Mouse (Mus musculus): ENCODE data around the gene 4930579G24Rik. TPM values are rescaled to one million over a fixed set of nuclear protein-coding genes. Genes with fewer than 3 reads are reported as not detected.

Gene 4930579G24Rik
- polyA plus RNA-seq, 1 experiment from 2014 or later, result 43.5 TPM

DNA sequence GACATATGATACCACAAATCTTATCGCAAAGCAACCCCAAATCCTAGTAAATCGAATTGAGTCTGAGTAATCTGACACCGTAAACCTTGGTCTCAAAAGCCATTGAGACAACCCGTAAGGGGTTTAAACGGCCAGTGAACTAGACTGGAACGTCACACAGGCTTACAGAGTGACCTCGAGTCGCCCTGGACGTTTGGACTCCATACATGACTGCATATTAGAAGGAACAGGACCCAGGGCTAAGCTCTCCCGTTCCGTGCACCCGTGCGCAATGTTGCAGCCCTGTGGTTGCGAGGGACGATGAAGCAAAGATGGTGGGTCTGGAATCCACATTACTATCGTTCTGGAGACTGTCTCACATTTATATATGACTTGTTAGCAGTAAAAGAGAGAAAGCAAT is 43.3 kb downstream of the 4930579G24Rik start:
- H3K9me3 ChIP-seq (replicated peaks; ENCODE audit: control insufficient read depth, low read length), result no peaks in the 10 kb centered on the region
- no peak overlapping the region for H3K4me3 ChIP-seq (ENCODE audit: low read depth, low read length)
- WGBS, result 69% methylated on average over 16 of the region's 16 CpGs
- H3K4me2 ChIP-seq (ENCODE audit: low read depth, low read length), result no peak overlapping the region
- H3K27me3 ChIP-seq (ENCODE audit: control insufficient read depth, insufficient read depth, low read length), result no peaks in the 10 kb centered on the region
- H3K9ac ChIP-seq (replicated peaks; ENCODE audit: low read length), result no peak overlapping the region
- H3K27ac ChIP-seq (replicated peaks; ENCODE audit: low read depth, low read length), result no peak overlapping the region
- ATAC-seq (replicated peaks; ENCODE audit: insufficient number of reproducible peaks, low FRiP score, low TSS enrichment, low read depth) (no peak), DNase-seq (ENCODE audit: low spot score) (peak; percentile 36)
- no peaks in the 10 kb centered on the region for H3K4me1 ChIP-seq (ENCODE audit: control insufficient read depth, insufficient read depth, low read length)
- H3K36me3 ChIP-seq (replicated peaks; ENCODE audit: control insufficient read depth, insufficient read depth, low read depth, low read length), result no peaks in the 10 kb centered on the region

DNA sequence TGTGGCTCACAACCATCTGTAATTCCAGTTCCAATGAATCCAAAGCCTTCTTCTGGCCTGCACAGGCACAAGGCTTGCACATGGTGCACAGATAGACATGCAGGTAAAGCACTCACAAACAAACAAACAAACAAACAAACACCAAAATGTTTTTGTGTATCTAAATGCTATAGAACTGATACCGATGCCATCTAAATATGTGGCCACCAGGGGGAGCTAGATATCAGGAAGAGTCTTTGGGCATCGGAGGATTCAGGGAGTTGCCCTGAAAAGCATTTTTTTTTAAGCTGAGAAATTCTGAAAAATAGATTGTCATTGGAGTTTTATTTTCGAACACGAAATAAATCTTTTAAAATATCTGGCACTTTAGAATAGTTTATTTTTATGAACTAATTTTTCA is 44.2 kb downstream of the 4930579G24Rik start:
- Histone ChIP-seq H3K27me3 (ENCODE audit: control insufficient read depth, insufficient read depth, low read length) (no peaks in the 10 kb centered on the region), H3K9me3 (replicated peaks; ENCODE audit: control insufficient read depth, low read length) (no peaks in the 10 kb centered on the region), H3K27ac (replicated peaks; ENCODE audit: low read depth, low read length) (no peak overlapping the region), H3K4me3 (ENCODE audit: low read depth, low read length) (no peak overlapping the region), H3K4me2 (ENCODE audit: low read depth, low read length) (no peak overlapping the region), H3K9ac (replicated peaks; ENCODE audit: low read length) (no peak overlapping the region), H3K4me1 (ENCODE audit: control insufficient read depth, insufficient read depth, low read length) (no peaks in the 10 kb centered on the region), H3K36me3 (replicated peaks; ENCODE audit: control insufficient read depth, insufficient read depth, low read depth, low read length) (no peaks in the 10 kb centered on the region)
- ATAC-seq (replicated peaks; ENCODE audit: insufficient number of reproducible peaks, low FRiP score, low TSS enrichment, low read depth), result no peak
- DNase-seq (ENCODE audit: low spot score), result peak; percentile 83
- whole genome bisulfite sequencing, result 18% methylated on average over 4 of the region's 4 CpGs

DNA sequence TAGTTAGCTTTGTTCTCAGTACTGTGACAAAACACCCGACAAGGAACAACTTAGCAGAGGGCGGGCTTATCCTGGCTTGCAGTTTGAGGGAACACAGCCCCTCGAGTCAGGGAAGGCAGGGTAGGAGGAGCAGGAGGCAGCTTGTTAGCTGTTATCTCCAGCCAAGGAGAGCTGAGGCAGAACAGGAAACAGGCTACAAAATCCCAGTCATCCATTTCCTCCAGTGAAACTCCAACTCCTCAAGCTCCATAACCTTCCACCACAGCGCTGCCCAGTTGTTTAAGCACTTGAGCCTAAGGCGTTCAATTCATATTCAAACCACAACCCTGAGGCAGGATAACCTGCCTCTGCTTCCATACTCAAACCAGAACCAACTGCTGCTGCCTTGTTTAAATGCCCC is 45.8 kb downstream of the 4930579G24Rik start:
- no peaks in the 10 kb centered on the region for H3K27me3 ChIP-seq (ENCODE audit: control insufficient read depth, insufficient read depth, low read length)
- no peaks in the 10 kb centered on the region for H3K4me1 ChIP-seq (ENCODE audit: control insufficient read depth, insufficient read depth, low read length)
- H3K9ac ChIP-seq (replicated peaks; ENCODE audit: low read length), result no peak overlapping the region
- ATAC-seq (replicated peaks; ENCODE audit: insufficient number of reproducible peaks, low FRiP score, low TSS enrichment, low read depth) (no peak), DNase-seq (ENCODE audit: low spot score) (no peak)
- H3K4me3 ChIP-seq (ENCODE audit: low read depth, low read length), result no peak overlapping the region
- no peaks in the 10 kb centered on the region for H3K36me3 ChIP-seq (replicated peaks; ENCODE audit: control insufficient read depth, insufficient read depth, low read depth, low read length)
- no peaks in the 10 kb centered on the region for H3K9me3 ChIP-seq (replicated peaks; ENCODE audit: control insufficient read depth, low read length)
- WGBS, result 85% methylated on average over 5 of the region's 5 CpGs
- H3K27ac ChIP-seq (replicated peaks; ENCODE audit: low read depth, low read length), result no peak overlapping the region
- H3K4me2 ChIP-seq (ENCODE audit: low read depth, low read length), result no peak overlapping the region

DNA sequence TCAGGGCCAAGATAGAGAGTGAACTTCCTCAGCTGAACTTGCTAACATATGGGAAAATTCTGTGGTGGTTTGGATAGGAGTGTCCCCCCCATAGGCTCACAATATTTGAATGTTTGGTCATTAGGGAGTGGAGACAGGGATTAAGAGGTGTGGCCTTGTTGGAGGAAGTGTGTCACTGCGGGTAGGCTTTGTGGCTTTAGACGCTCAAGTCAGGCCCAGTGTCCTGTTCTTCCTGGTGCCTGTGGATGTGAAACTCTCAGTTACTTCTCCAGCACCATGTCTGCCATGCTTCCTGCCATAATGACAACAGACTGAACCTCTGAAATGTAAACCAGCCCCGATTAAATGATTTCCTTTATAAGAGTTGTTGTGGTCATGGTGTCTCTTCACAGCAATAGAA is 47.5 kb downstream of the 4930579G24Rik start:
- H3K9ac ChIP-seq (replicated peaks; ENCODE audit: low read length), result no peak overlapping the region
- H3K4me3 ChIP-seq (ENCODE audit: low read depth, low read length), result no peak overlapping the region
- no peak overlapping the region for H3K27ac ChIP-seq (replicated peaks; ENCODE audit: low read depth, low read length)
- H3K4me2 ChIP-seq (ENCODE audit: low read depth, low read length), result no peak overlapping the region
- no peaks in the 10 kb centered on the region for H3K27me3 ChIP-seq (ENCODE audit: control insufficient read depth, insufficient read depth, low read length)
- H3K9me3 ChIP-seq (replicated peaks; ENCODE audit: control insufficient read depth, low read length), result no peaks in the 10 kb centered on the region
- no peak for ATAC-seq (replicated peaks; ENCODE audit: insufficient number of reproducible peaks, low FRiP score, low TSS enrichment, low read depth)
- no peaks in the 10 kb centered on the region for H3K4me1 ChIP-seq (ENCODE audit: control insufficient read depth, insufficient read depth, low read length)
- 89% methylated on average over 3 of the region's 3 CpGs for WGBS
- no peak for DNase-seq (ENCODE audit: low spot score)
- no peaks in the 10 kb centered on the region for H3K36me3 ChIP-seq (replicated peaks; ENCODE audit: control insufficient read depth, insufficient read depth, low read depth, low read length)

Other genes with a start within 250 kb of the 4930579G24Rik start
- 3.9 and 4.5 TPM in 2 replicates for gene Fnip2, start 61.3 kb upstream of the 4930579G24Rik start, polyA plus RNA-seq (2014; fragmentation: Nextera tagmentation; extraction: Ambion mirVana)
- 246 and 268 TPM in 2 replicates for gene Ppid, start 37.7 kb upstream of the 4930579G24Rik start, polyA plus RNA-seq (2014; fragmentation: Nextera tagmentation; extraction: Ambion mirVana)
- 54.2 and 56.5 TPM in 2 replicates for gene Etfdh, start 421 bp downstream of the 4930579G24Rik start, polyA plus RNA-seq (2014; fragmentation: Nextera tagmentation; extraction: Ambion mirVana)
- gene Rxfp1, start 108.8 kb downstream of the 4930579G24Rik start, polyA plus RNA-seq (2014; fragmentation: Nextera tagmentation; extraction: Ambion mirVana), result 0.24 and 0.25 TPM in 2 replicates
- gene Tmem144, start 223.7 kb downstream of the 4930579G24Rik start, polyA plus RNA-seq (2014; fragmentation: Nextera tagmentation; extraction: Ambion mirVana), result 4.8 and 5.1 TPM in 2 replicates

Measured in embryonic facial prominence, embryonic 11.5 days (tissue).